Comparison of ENCODE assay signal across 14 mouse cellular contexts in the genomic region with DNA sequence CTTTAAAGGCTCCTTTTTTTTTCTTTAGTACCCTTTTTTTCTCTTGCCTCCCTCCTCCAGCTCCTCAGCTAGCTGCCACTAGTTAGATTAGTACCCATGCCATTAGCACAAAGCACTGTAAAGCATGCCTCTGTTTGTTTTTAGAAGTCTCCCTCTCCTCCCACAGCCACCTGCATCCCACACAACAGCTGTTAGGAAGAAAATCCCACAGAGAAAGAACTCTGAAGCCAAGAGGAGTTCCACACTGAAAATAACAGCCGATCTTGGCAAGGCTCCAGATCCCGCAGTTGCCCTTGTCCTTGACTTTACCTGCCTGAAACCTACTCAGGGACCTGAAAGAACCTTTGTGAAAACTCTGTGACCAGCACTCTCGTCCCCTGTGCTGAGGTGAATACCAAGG. TPM values are rescaled to one million over a fixed set of nuclear protein-coding genes. Genes with fewer than 3 reads are reported as not detected.
DNase-seq lines count a peak whose midpoint lies in the region; ATAC-seq and TF ChIP-seq lines count a peak whose summit lies in the region.
"Had no signal": no experiment of that assay in that cellular context is flagged by ENCODE, and none has a peak within 500 bp of the region (broad histone marks: within the 10 kb centered on the region; RNA-seq: fewer than 3 reads in every experiment).

No protein-coding gene starts in this region.

- no peak overlapping the region for H3K4me2 ChIP-seq in midbrain, postnatal 0 days (ENCODE audit: low read depth, low read length, poor library complexity, severe bottlenecking)
- H3K4me2 ChIP-seq in stomach, postnatal 0 days (replicated peaks; ENCODE audit: low read depth): no peak overlapping the region
- H3K4me2 ChIP-seq: embryonic facial prominence, embryonic 15.5 days; hindbrain, embryonic 15.5 days had no signal

- H3K4me3 ChIP-seq in midbrain, postnatal 0 days (ENCODE audit: low read depth, low read length): no peak overlapping the region
- no peak overlapping the region for H3K4me3 ChIP-seq in midbrain, embryonic 10.5 days
- no peak overlapping the region for H3K4me3 ChIP-seq in stomach, postnatal 0 days (ENCODE audit: low read depth, low read length)
- H3K4me3 ChIP-seq: embryonic facial prominence, embryonic 15.5 days; hindbrain, embryonic 15.5 days had no signal

- no peak overlapping the region for H3K9ac ChIP-seq in midbrain, postnatal 0 days (replicated peaks; ENCODE audit: low read length, poor library complexity, severe bottlenecking)
- H3K9ac ChIP-seq in stomach, postnatal 0 days (ENCODE audit: low read length): no peak overlapping the region
- H3K9ac ChIP-seq: embryonic facial prominence, embryonic 15.5 days; hindbrain, embryonic 15.5 days had no signal

- H3K9me3 ChIP-seq in midbrain, postnatal 0 days (ENCODE audit: low read length): no peaks in the 10 kb centered on the region
- H3K9me3 ChIP-seq in midbrain, embryonic 10.5 days (replicated peaks): no peaks in the 10 kb centered on the region
- H3K9me3 ChIP-seq in stomach, postnatal 0 days (ENCODE audit: control insufficient read depth, low read length): no peaks in the 10 kb centered on the region
- H3K9me3 ChIP-seq: embryonic facial prominence, embryonic 15.5 days; hindbrain, embryonic 15.5 days had no signal

- H3K36me3 ChIP-seq in midbrain, postnatal 0 days (ENCODE audit: insufficient read depth, low read length): no peaks in the 10 kb centered on the region
- no peaks in the 10 kb centered on the region for H3K36me3 ChIP-seq in midbrain, embryonic 10.5 days
- H3K36me3 ChIP-seq in stomach, postnatal 0 days (ENCODE audit: control insufficient read depth, insufficient read depth, low read length): no peaks in the 10 kb centered on the region
- H3K36me3 ChIP-seq: embryonic facial prominence, embryonic 15.5 days; hindbrain, embryonic 15.5 days had no signal

- no peaks in the 10 kb centered on the region for H3K27me3 ChIP-seq in midbrain, postnatal 0 days (ENCODE audit: insufficient read depth, low read length)
- no peaks in the 10 kb centered on the region for H3K27me3 ChIP-seq in midbrain, embryonic 10.5 days (ENCODE audit: low read depth, poor library complexity, severe bottlenecking)
- no peaks in the 10 kb centered on the region for H3K27me3 ChIP-seq in stomach, postnatal 0 days (ENCODE audit: control insufficient read depth, insufficient read depth, low read length)
- H3K27me3 ChIP-seq: embryonic facial prominence, embryonic 15.5 days; hindbrain, embryonic 15.5 days had no signal

- H3K4me1 ChIP-seq in midbrain, postnatal 0 days (ENCODE audit: insufficient read depth, low read length): no peaks in the 10 kb centered on the region
- no peaks in the 10 kb centered on the region for H3K4me1 ChIP-seq in midbrain, embryonic 10.5 days
- H3K4me1 ChIP-seq in stomach, postnatal 0 days (replicated peaks; ENCODE audit: control insufficient read depth, insufficient read depth): no peaks in the 10 kb centered on the region

- TF ChIP-seq CTCF in midbrain, postnatal 0 days (IDR thresholded peaks at IDR 0.05): no peak
- TF ChIP-seq CTCF in stomach, postnatal 0 days (IDR thresholded peaks at IDR 0.05; ENCODE audit: low read depth): no peak

- intact Hi-C loops in heart, postnatal 25 days (cut with DNase I): no loop called here

- DNase-seq in midbrain, postnatal 0 days (ENCODE audit: low spot score): peak; percentile 66
- DNase-seq in midbrain, embryonic 10.5 days (ENCODE audit: low spot score): no peak
- DNase-seq in frontal cortex, postnatal 36 days (ENCODE audit: low spot score in 2 of 2): peak; percentile 63 to 70
- DNase-seq in layer of hippocampus, postnatal 36 days: peak; percentile 30 to 35
- peak; percentile 19 for DNase-seq in stomach, postnatal 0 days (ENCODE audit: low spot score)
- DNase-seq in heart, postnatal 25 days (ENCODE audit: low spot score): no peak
- no peak for DNase-seq in heart, adult 9 months (ENCODE audit: low spot score in 2 of 2)
- no peak for DNase-seq in urinary bladder, adult 2 months (ENCODE audit: low spot score)
- DNase-seq: gastrocnemius, postnatal 36 days; lung, adult 18-20 months had no signal

- TF ChIP-seq EP300 in stomach, postnatal 0 days (optimal IDR thresholded peaks at IDR 0.05): no peak

- no peak overlapping the region for H3K27ac ChIP-seq in midbrain, postnatal 0 days (ENCODE audit: low read depth, low read length)
- no peak overlapping the region for H3K27ac ChIP-seq in midbrain, embryonic 10.5 days (replicated peaks)
- no peak overlapping the region for H3K27ac ChIP-seq in stomach, postnatal 0 days (replicated peaks)
- H3K27ac ChIP-seq: embryonic facial prominence, embryonic 15.5 days; hindbrain, embryonic 15.5 days had no signal

- WGBS in midbrain, postnatal 0 days: 67% methylated on average over 3 of the region's 3 CpGs
- WGBS in midbrain, embryonic 10.5 days: 80% methylated on average over 3 of the region's 3 CpGs
- 43% methylated on average over 3 of the region's 3 CpGs for WGBS in stomach, postnatal 0 days

- no peak for ATAC-seq in midbrain, postnatal 0 days (ENCODE audit: low FRiP score)
- ATAC-seq in stomach, postnatal 0 days (ENCODE audit: low FRiP score, low TSS enrichment): no peak
- ATAC-seq: midbrain, embryonic 16.5 days had no signal

RNA-seq across cellular contexts. Expression of a gene that starts 38.5 kb away (rescaled TPM):
- total RNA-seq in midbrain, postnatal 0 days (2014; rRNA removed): 5.4 and 6.6 TPM in 2 replicates
- 3.1 and 3.5 TPM in 2 replicates for polyA plus RNA-seq in midbrain, postnatal 0 days (2015; fragmentation: Nextera tagmentation; extraction: Ambion mirVana)
- polyA plus RNA-seq in midbrain, embryonic 10.5 days (2016; fragmentation: Nextera tagmentation; extraction: Ambion mirVana): 0.57 and 0.78 TPM in 2 replicates
- 100 to 1,000 TPM; 360 to 401 TPM for total RNA-seq in layer of hippocampus, postnatal 36 days (2021)
- 2.5 and 2.7 TPM in 2 replicates for polyA plus RNA-seq in stomach, postnatal 0 days (2015; fragmentation: Nextera tagmentation; extraction: Ambion mirVana)
- total RNA-seq in heart, postnatal 25 days (2021): under 1 TPM; 0.26 to 0.56 TPM
- 1.2 and 1.3 TPM in 2 replicates for polyA plus RNA-seq in urinary bladder, adult 2 months (2012; rRNA removed)
- total RNA-seq: MEL had no signal

Comparison
In these comparisons a context has a peak if more than half of its experiments do, and no peak if none do; other contexts are left out.
1. DNase-seq: peak in midbrain, postnatal 0 days (single experiment), frontal cortex, postnatal 36 days (2 of 2), layer of hippocampus, postnatal 36 days (2 of 2) and stomach, postnatal 0 days (single experiment); none in midbrain, embryonic 10.5 days (single experiment), heart, postnatal 25 days (single experiment), heart, adult 9 months (0 of 2) and urinary bladder, adult 2 months (single experiment).